Mouse (Mus musculus) forebrain, embryonic 12.5 days (tissue): Measurements from ENCODE around the gene Lyve1. TPM values are rescaled to one million over a fixed set of nuclear protein-coding genes. Genes with fewer than 3 reads are reported as not detected.

Experiments
- ATAC-seq: fragments of 200-750 bp; cut with Nextera tagmentation; 2 replicates; pipeline ENCODE4 v1.8.0; 2017; ENCODE audit warnings: moderate TSS enrichment; ENCODE audit not compliant: low FRiP score
- H3K27ac ChIP-seq: fragments of 300-500 bp; sonication (generic); 2 replicates; pipeline ENCODE4 v1.5.1; 2016; ENCODE audit warnings: mild to moderate bottlenecking
- H3K27me3 ChIP-seq: fragments of 300-500 bp; sonication (generic); 2 replicates; pipeline ENCODE4 v1.6.1; 2016; ENCODE audit warnings: mild to moderate bottlenecking
- H3K36me3 ChIP-seq: fragments of 300-500 bp; sonication (generic); replicated peaks from 2 replicates; pipeline ENCODE4 v1.6.1; 2016; ENCODE audit warnings: mild to moderate bottlenecking
- H3K4me1 ChIP-seq: fragments of 300-500 bp; sonication (generic); 2 replicates; pipeline ENCODE4 v1.6.1; 2016
- H3K4me2 ChIP-seq: fragments of 300-500 bp; sonication (generic); 2 replicates; pipeline ENCODE4 v1.6.1; 2016; ENCODE audit warnings: mild to moderate bottlenecking, moderate library complexity
- H3K4me3 ChIP-seq: fragments of 300-500 bp; sonication (generic); replicated peaks from 2 replicates; pipeline ENCODE4 v1.5.1; 2016; ENCODE audit warnings: mild to moderate bottlenecking
- H3K9ac ChIP-seq: fragments of 300-500 bp; sonication (generic); 2 replicates; pipeline ENCODE4 v1.6.1; 2016; ENCODE audit warnings: mild to moderate bottlenecking
- H3K9me3 ChIP-seq: fragments of 300-500 bp; sonication (generic); 2 replicates; pipeline ENCODE4 v1.6.1; 2016
- WGBS: fragments of 180-500 bp; shearing (Covaris S2); methylation state at CpG from one replicate; pipeline ENCODE4 v1.1.7; 2016; 5-methylcytosine and 5-hydroxymethylcytosine counted together
- polyA plus RNA-seq: library from polyadenylated mRNA; unstranded; fragments of >200 nt; fragmentation: Nextera tagmentation; extraction: Ambion mirVana; gene quantifications from 2 replicates; pipeline ENCODE4 v1.2.1, GENCODE M21; 2016

Lyve1 gene
- polyA plus RNA-seq, 1 experiment from 2014 or later, result 3.0 TPM

DNA sequence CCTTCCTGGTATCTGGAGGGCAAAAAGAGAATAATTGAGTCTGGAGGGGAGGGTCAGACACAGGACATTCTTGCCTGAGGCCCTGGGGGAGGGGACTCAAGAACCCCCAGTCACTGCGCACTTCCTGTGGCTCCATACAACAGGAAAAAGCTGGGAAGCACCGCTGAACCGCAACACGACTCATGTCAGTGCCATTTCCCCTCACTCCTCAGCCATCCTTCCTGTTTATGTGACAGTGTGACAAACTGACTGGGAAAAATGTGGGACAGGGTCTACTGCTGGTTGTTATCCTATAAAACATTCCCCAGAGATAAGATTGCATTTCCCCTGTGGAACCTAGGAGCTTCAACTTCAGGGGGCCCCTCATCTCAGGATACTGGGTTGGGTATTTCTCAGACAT lies 13.9 kb upstream of the Lyve1 start:
- Histone ChIP-seq H3K4me1 (no peaks in the 10 kb centered on the region), H3K27me3 (no peaks in the 10 kb centered on the region), H3K9me3 (no peaks in the 10 kb centered on the region), H3K9ac (no peak overlapping the region), H3K36me3 (no peaks in the 10 kb centered on the region), H3K27ac (no peak overlapping the region), H3K4me3 (no peak overlapping the region), H3K4me2 (no peak overlapping the region)
- ATAC-seq, result no peak
- WGBS, result 87% methylated on average over 4 of the region's 4 CpGs

DNA sequence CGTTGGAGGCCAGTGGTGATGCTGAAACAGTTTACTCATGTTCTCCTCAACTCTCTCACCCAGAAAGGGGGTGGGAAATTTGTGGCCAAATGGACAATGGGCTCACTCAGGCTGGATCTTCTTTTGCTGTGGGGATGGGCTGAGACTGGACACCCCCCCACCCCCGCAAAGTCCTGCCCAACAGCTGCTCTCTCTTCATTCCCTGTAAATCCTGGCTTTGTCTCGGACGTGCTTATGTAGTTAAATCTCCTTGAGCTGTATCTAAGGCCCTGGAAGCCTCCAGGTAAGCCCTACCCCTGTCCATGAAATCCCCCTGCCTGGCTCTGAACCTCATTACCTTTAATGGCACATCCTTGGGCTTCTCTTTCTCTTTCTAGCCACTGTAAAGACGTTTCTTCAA lies 5.8 kb upstream of the Lyve1 start:
- Histone ChIP-seq H3K27me3 (no peaks in the 10 kb centered on the region), H3K4me3 (no peak overlapping the region), H3K27ac (no peak overlapping the region), H3K36me3 (no peaks in the 10 kb centered on the region), H3K4me2 (no peak overlapping the region), H3K9ac (no peak overlapping the region), H3K9me3 (no peaks in the 10 kb centered on the region), H3K4me1 (peaks cover 6% of the 10 kb centered on the region; the same call in 1 of the 2 replicates)
- ATAC-seq, result no peak
- WGBS, result 60% methylated on average over 5 of the region's 5 CpGs

DNA sequence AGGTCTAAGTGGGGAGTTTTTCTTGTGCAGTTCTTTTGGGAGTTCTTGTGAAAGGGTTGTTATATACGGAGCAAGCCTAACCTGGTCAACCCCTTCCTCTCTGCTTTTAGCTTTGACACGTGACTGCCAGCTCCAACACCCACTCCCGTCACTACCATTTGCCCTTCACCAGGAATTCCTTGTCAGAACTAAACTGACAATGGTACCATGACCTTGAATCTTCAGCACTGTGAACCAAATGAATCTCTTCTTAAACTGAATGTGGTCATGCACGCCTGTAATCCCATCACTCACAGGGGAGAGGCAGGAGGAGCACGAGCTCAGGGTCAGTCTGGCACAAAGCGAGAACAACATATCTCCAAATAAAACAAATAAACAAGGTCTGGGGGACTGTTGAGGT lies 4.1 kb upstream of the Lyve1 start:
- H3K27me3 ChIP-seq, result no peaks in the 10 kb centered on the region
- WGBS, result 89% methylated on average over 6 of the region's 6 CpGs
- peaks cover 6% of the 10 kb centered on the region; the same call in 1 of the 2 replicates for H3K4me1 ChIP-seq
- no peak for ATAC-seq
- H3K9ac ChIP-seq, result no peak overlapping the region
- H3K4me3 ChIP-seq, result no peak overlapping the region
- H3K27ac ChIP-seq, result no peak overlapping the region
- H3K9me3 ChIP-seq, result no peaks in the 10 kb centered on the region
- no peak overlapping the region for H3K4me2 ChIP-seq
- no peaks in the 10 kb centered on the region for H3K36me3 ChIP-seq

DNA sequence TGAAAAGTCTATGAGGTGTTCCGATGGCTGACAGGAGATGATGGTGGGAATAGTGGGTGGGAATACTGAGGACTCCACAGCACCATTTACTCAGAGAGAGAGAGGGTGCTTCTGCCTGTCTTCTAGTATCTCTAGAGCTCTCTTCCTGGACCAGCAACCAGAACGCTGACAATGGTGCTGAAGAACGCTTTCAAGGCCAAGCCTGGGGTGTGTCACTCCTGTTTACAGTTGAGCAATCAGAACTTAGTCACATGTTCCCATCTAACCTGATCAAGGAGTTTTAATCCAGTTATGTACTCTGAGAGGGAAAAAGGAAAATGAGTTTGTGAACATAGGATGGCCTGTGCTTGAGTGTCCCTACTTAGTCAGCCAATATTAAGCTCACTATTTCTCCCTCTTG lies 3.0 kb upstream of the Lyve1 start:
- no peak overlapping the region for H3K4me2 ChIP-seq
- no peak overlapping the region for H3K27ac ChIP-seq
- no peak overlapping the region for H3K9ac ChIP-seq
- peaks cover 6% of the 10 kb centered on the region; the same call in 1 of the 2 replicates for H3K4me1 ChIP-seq
- 95% methylated on average over 3 of the region's 3 CpGs for WGBS
- H3K9me3 ChIP-seq, result no peaks in the 10 kb centered on the region
- H3K27me3 ChIP-seq, result no peaks in the 10 kb centered on the region
- H3K4me3 ChIP-seq, result no peak overlapping the region
- H3K36me3 ChIP-seq, result no peaks in the 10 kb centered on the region
- ATAC-seq, result no peak

DNA sequence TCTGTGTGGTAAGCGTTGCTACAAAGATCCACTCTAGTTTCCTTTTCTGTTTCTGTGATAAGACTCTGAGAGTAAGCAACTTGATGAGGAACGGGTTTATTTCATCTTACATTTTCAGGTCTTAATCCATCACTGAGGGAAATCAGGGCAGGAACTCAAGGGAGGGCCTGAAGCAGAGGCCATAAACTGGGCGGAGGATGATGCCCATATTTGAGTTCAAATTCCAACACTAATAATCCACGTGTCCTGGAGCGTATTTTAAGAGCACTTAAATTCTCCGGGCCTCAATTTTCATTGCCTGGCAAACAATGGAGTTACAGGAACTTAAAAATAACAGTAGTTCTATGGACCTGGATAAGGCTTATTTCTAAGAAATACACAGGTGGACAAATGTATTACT lies 2.5 kb upstream of the Lyve1 start:
- Histone ChIP-seq H3K27ac (no peak overlapping the region), H3K27me3 (no peaks in the 10 kb centered on the region), H3K36me3 (no peaks in the 10 kb centered on the region), H3K9ac (no peak overlapping the region), H3K4me2 (no peak overlapping the region), H3K9me3 (no peaks in the 10 kb centered on the region), H3K4me1 (peaks cover 6% of the 10 kb centered on the region; the same call in 1 of the 2 replicates), H3K4me3 (no peak overlapping the region)
- ATAC-seq, result no peak
- WGBS, result 92% methylated on average over 6 of the region's 6 CpGs

DNA sequence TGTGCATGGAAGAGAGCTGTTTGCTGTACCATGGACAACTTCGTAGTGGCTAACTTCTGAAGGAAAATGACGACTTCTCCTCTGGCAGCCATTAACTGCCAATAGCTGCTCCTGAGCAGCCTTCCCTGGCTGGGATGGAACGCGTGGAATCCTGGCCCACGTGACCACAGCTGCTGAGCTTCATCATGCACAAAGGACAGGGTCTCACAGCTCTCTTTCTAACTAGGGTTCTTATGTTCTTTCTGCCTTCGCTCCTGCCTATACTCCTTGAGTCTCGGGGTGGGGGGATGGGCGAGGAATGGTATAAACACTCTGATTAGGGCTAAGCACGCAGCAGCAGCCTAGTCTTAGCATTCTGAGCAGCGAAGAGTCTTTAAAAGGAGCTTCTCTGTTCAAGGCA lies 2.0 kb upstream of the Lyve1 start:
- H3K4me1 ChIP-seq, result peaks cover 6% of the 10 kb centered on the region; the same call in 1 of the 2 replicates
- H3K36me3 ChIP-seq, result no peaks in the 10 kb centered on the region
- H3K4me3 ChIP-seq, result no peak overlapping the region
- no peak overlapping the region for H3K4me2 ChIP-seq
- ATAC-seq, result peak; percentile 41; the same call in 1 of the 2 replicates
- H3K27me3 ChIP-seq, result no peaks in the 10 kb centered on the region
- no peak overlapping the region for H3K9ac ChIP-seq
- H3K9me3 ChIP-seq, result no peaks in the 10 kb centered on the region
- WGBS, result 37% methylated on average over 10 of the region's 10 CpGs
- H3K27ac ChIP-seq, result no peak overlapping the region

DNA sequence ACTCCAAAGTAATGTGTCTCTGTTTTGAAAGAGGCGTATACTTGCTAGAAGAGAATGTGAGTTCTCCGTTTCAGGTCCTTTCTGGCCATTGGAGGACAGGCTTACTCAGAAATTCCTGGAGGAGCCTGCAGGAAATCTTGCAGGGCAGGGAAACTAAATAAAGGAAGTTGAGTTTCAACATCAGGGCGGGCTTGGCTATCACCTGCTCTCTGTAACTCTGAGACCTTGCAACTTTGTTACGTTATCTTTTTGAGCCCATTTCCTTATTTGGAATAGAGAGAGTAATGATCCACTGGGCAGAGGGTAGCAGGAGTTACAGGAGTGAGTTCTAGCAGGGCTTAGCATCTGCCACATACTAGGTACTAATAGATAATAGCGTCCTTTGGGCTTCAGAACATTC lies 2.9 kb downstream of the Lyve1 start:
- H3K27me3 ChIP-seq, result no peaks in the 10 kb centered on the region
- no peak overlapping the region for H3K4me2 ChIP-seq
- no peaks in the 10 kb centered on the region for H3K9me3 ChIP-seq
- H3K27ac ChIP-seq, result no peak overlapping the region
- WGBS, result 83% methylated on average over 5 of the region's 5 CpGs
- no peaks in the 10 kb centered on the region for H3K36me3 ChIP-seq
- H3K4me1 ChIP-seq, result peaks cover 4% of the 10 kb centered on the region; the same call in 1 of the 2 replicates
- no peak overlapping the region for H3K4me3 ChIP-seq
- no peak overlapping the region for H3K9ac ChIP-seq
- no peak for ATAC-seq

DNA sequence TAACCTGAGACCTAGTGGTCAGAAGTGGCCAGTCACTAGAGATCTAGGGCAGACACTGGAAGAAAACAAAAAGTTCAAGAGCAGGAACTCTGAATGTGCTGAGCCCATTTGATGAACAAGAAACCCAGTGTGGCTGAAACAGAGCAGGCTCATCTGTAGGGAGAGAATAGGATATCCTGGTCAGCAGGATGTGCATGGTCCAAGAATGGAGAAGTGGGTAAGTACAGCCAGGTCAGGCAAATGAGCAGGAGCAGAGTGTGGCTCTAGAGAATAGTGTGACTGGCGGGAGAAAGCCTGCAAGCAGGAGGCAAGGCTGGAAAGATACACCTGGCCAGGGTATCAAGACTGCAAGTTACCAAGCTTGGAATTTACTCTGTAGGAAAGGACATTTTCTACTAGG lies 7.4 kb downstream of the Lyve1 start:
- H3K9me3 ChIP-seq, result no peaks in the 10 kb centered on the region
- H3K4me2 ChIP-seq, result no peak overlapping the region
- H3K4me3 ChIP-seq, result no peak overlapping the region
- WGBS, result 68% methylated on average over 1 of the region's 1 CpGs
- H3K27ac ChIP-seq, result no peak overlapping the region
- no peak overlapping the region for H3K9ac ChIP-seq
- no peak for ATAC-seq
- H3K27me3 ChIP-seq, result no peaks in the 10 kb centered on the region
- H3K36me3 ChIP-seq, result no peaks in the 10 kb centered on the region
- no peaks in the 10 kb centered on the region for H3K4me1 ChIP-seq

DNA sequence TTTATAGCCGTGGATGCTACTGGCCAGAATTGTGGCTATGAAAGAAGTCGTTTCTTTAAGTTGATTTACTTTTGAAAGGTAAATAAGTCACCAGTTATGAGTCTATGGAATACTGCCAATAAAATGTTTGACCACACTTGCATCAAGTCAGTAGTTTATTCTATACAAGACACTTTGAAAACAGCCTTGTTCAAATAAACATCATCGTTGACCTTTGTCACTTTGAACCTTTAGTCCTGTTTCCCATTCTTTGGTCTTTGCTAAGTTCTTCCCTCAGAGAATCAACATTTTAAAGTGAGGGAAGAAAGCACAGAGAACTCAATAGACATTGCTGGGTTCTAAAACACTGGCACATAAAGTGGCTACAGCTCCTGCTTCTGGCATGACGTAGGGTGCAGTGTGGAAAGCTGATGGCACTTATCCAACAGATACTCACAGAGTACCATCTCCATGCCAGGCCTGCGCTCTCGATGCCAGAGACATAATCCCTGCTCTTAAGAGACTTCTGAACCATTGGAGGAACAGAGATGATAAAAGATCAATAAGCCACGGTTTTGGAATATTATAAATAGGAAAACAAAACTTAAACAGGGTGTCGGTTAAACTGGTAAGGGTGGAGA lies 8.0 kb downstream of the Lyve1 start:
- 87% methylated on average over 8 of the region's 8 CpGs for WGBS
- H3K9me3 ChIP-seq, result no peaks in the 10 kb centered on the region
- no peak overlapping the region for H3K4me2 ChIP-seq
- no peak overlapping the region for H3K9ac ChIP-seq
- no peaks in the 10 kb centered on the region for H3K36me3 ChIP-seq
- H3K4me1 ChIP-seq, result no peaks in the 10 kb centered on the region
- H3K4me3 ChIP-seq, result no peak overlapping the region
- ATAC-seq, result no peak
- no peaks in the 10 kb centered on the region for H3K27me3 ChIP-seq
- no peak overlapping the region for H3K27ac ChIP-seq

DNA sequence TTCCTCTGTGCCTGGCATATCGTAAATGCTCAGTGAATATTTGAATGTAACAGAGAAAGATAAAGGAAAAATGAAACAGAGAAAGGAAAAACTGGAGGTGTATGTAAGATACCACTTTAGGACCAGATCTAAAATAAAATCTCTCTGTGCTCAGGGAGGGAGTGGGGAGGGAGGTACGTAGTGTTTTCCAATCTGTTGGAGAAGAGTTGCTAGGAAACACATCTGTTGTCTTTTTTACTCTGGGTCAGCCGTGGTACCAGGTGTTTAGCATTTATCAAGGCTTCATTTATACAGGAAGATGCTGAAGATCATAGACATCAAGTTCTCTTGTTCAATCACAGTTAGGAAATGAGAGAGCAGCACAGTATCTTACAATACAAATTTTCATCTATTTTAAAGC lies 8.5 kb downstream of the Lyve1 start:
- Histone ChIP-seq H3K27me3 (no peaks in the 10 kb centered on the region), H3K36me3 (no peaks in the 10 kb centered on the region), H3K4me1 (no peaks in the 10 kb centered on the region), H3K27ac (no peak overlapping the region), H3K9ac (no peak overlapping the region), H3K4me2 (no peak overlapping the region), H3K4me3 (no peak overlapping the region), H3K9me3 (no peaks in the 10 kb centered on the region)
- 76% methylated on average over 3 of the region's 3 CpGs for WGBS
- ATAC-seq, result no peak

DNA sequence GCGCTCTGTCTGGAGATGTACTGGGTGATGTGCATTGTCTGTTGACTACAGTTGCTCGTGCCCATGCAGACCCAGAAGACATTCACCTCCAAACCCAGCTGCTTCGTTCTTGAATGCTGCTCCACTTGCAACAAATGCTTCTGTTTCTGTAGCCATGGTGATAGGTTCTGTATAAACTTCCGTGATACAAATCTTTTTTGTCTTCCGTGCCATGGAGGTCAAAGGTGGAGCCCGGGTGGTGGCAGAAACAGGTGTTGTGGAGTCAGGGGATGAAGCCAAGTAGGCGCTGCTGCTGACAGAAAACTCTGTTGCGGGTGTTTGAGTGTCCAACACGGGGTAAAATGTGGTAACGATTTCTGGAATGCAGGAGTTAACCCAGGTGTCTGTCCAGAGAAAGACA lies 9.4 kb downstream of the Lyve1 start:
- Histone ChIP-seq H3K9me3 (no peaks in the 10 kb centered on the region), H3K27ac (no peak overlapping the region), H3K27me3 (no peaks in the 10 kb centered on the region), H3K4me2 (no peak overlapping the region), H3K4me3 (no peak overlapping the region), H3K4me1 (no peaks in the 10 kb centered on the region), H3K36me3 (no peaks in the 10 kb centered on the region), H3K9ac (no peak overlapping the region)
- WGBS, result 72% methylated on average over 10 of the region's 10 CpGs
- no peak for ATAC-seq

DNA sequence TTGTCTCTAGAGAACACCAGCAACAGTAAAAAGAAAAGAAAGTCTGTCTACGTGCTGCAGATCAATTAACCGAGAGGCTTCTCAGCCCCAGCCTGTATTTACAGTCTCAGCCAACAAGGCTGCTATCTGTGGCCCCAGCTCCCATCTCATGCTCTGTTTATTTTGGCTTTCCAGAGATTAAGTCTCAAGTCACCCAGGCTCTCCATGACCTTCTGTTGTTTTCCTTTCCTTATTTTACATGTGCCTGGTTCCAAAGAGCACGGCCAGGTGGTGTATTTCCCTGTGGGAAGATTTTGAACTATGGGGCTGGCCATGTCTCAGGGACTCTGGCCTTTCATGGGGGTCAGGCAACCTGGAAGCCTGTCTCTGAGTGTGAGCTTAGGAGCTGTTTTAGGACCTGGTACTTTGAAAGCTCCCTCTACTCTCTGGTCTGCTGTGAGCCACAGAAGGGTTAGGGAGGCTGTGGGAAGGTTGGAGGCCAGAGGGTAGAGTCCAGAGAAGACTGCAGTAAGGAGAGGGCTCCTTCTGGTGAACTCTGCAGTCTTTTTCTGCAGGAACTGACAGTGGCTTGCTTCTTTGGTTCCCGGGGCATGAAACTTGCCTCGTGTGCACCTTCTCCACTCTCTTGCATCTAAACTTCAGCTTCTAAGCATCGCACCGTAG lies 11.4 kb downstream of the Lyve1 start:
- H3K27ac ChIP-seq, result no peak overlapping the region
- no peaks in the 10 kb centered on the region for H3K27me3 ChIP-seq
- H3K36me3 ChIP-seq, result no peaks in the 10 kb centered on the region
- no peak overlapping the region for H3K9ac ChIP-seq
- 86% methylated on average over 7 of the region's 7 CpGs for WGBS
- no peaks in the 10 kb centered on the region for H3K9me3 ChIP-seq
- no peak overlapping the region for H3K4me2 ChIP-seq
- ATAC-seq, result no peak
- H3K4me3 ChIP-seq, result no peak overlapping the region
- H3K4me1 ChIP-seq, result no peaks in the 10 kb centered on the region

DNA sequence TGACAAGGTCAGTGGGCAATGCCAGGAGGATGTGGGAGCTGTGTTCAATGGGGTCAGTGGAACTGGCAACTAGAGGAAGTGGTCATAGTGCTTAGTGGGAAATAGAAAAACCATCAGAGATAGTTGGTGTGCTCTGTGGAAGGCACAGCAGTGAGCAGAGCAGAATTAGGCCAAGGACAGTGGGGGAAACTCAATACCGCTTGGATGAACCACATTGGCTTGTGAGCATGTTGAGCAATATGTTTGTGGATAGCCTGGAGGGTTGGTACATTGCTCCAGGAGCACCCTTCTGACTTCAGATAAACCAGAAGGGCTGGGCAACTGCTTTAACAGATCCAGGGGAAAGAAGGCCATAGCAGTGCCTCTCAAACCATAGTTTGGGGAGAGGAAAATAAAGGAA lies 14.7 kb downstream of the Lyve1 start:
- no peak for ATAC-seq
- Histone ChIP-seq H3K36me3 (no peaks in the 10 kb centered on the region), H3K9me3 (0 out of 2 replicates have a peak, but pooled peaks cover 4% of the 10 kb centered on the region), H3K27ac (no peak overlapping the region), H3K4me2 (no peak overlapping the region), H3K4me1 (peaks cover 5% of the 10 kb centered on the region; the same call in 1 of the 2 replicates), H3K9ac (no peak overlapping the region), H3K27me3 (no peaks in the 10 kb centered on the region), H3K4me3 (no peak overlapping the region)
- whole genome bisulfite sequencing, result 100% methylated on average over 1 of the region's 1 CpGs
